Mouse (Mus musculus) cerebellum, postnatal 4 days (tissue): Measurements from ENCODE around the gene Sin3a.

ENCODE experiments used
- DNase-seq, 2 experiments: peaks; one replicate each; pipeline ENCODE4 v3.0.0; 2022; ENCODE audit warnings: low spot score in 2 of 2, mixed read lengths in 1 of 2

The Sin3a gene

DNA sequence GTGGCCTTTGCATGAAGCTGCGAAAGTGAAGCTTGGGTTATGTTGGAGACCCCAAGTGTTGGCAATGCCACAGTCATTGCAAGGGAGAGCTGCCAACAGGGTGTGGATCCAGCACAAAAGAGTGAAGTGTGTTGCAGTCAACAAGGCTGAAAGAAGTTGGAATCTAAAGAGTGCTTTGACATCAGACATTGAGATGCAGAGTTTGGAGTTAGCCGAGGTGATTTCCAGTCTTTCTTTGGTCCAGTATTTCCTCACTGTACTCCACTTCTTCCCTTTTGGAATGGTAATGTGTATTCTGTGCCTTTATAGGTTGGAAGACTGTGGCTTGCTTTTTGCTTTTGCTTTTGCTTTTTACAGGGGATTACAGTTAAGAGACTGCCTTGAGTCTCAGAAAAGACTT lies 94.3 kb downstream of the Sin3a start:
- DNase-seq, result no peak

DNA sequence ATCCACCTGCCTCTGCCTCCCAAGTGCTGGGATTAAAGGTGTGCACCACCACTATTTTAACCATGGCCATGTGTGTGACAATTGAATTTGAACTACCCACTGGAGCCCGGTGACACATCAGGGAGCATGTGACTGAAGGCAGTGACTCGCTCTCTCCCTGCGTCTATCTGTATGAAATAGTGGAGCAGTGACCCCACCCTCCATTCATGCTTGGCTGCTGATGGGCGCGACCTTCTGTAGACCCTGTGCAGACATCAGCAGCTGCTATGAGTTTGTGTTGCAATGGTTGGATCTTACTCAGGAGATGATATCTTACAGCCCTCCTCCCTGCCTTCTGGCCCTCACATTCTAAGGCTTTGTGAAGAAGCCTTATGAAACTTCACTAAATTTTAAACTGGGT lies 96.6 kb downstream of the Sin3a start:
- DNase-seq, result no peak
